Mouse (Mus musculus) MEL (cell line): ENCODE results near the gene Tubgcp3. TPM values are rescaled to one million over a fixed set of nuclear protein-coding genes. Genes with fewer than 3 reads are reported as not detected.
"Not testable (repeated sequence)": the region's sequence is repeated elsewhere in the genome, so short reads cannot be mapped to it uniquely, and the experiment has no call there.

Source experiments
- DNase-seq: peaks from one replicate; pipeline ENCODE4 v3.0.0; 2011; ENCODE audit warnings: low read depth, low spot score
- H3K27ac ChIP-seq: 2 replicates; pipeline ENCODE4 v1.5.1; 2012; ENCODE audit warnings: low read depth, mild to moderate bottlenecking, control low read depth, low read length, moderate library complexity; ENCODE audit not compliant: control insufficient read depth
- H3K27me3 ChIP-seq, 2 experiments: fragments of 150-350 bp in 1 of 2; sonication (generic) in 1 of 2; 2 replicates each; pipeline ENCODE4 v1.6.1; 2012; ENCODE audit warnings: low read length in 2 of 2, mild to moderate bottlenecking in 2 of 2, improper control_type of control experiment in 1 of 2, moderate library complexity in 1 of 2; ENCODE audit not compliant: insufficient read depth in 2 of 2, control insufficient read depth in 1 of 2
- H3K36me3 ChIP-seq, 2 experiments: 2 replicates each; pipeline ENCODE4 v1.6.1; 2012 to 2014; ENCODE audit warnings: low read length in 2 of 2, improper control_type of control experiment in 1 of 2, inconsistent platforms in 1 of 2, mild to moderate bottlenecking in 1 of 2; ENCODE audit not compliant: insufficient read depth in 2 of 2, control insufficient read depth in 1 of 2
- H3K4me1 ChIP-seq, 2 experiments: fragments of 150-350 bp in 1 of 2; sonication (generic) in 1 of 2; 2 replicates each; pipeline ENCODE4 v1.6.1; 2012; ENCODE audit warnings: low read length in 2 of 2, improper control_type of control experiment in 1 of 2, mild to moderate bottlenecking in 1 of 2; ENCODE audit not compliant: insufficient read depth in 2 of 2, control insufficient read depth in 1 of 2
- H3K4me3 ChIP-seq, 2 experiments: fragments of 150-350 bp in 1 of 2; sonication (generic) in 1 of 2; 2 replicates each; pipeline ENCODE4 v1.5.1; 2012; ENCODE audit warnings: low read depth in 2 of 2, low read length in 2 of 2, mild to moderate bottlenecking in 2 of 2, moderate library complexity in 2 of 2, control low read depth in 1 of 2, improper control_type of control experiment in 1 of 2; ENCODE audit not compliant: control insufficient read depth in 1 of 2, insufficient read depth in 1 of 2
- H3K79me2 ChIP-seq: 2 replicates; pipeline ENCODE4 v1.6.1; 2012; ENCODE audit warnings: mild to moderate bottlenecking, low read length, moderate library complexity; ENCODE audit not compliant: control insufficient read depth, poor library complexity, insufficient read depth
- H3K9ac ChIP-seq: 2 replicates; pipeline ENCODE4 v1.6.1; 2012; ENCODE audit warnings: low read depth, mild to moderate bottlenecking, control low read depth, low read length, moderate library complexity; ENCODE audit not compliant: control insufficient read depth, poor library complexity, severe bottlenecking
- H3K9me3 ChIP-seq: fragments of 150-350 bp; sonication (generic); replicated peaks from 2 replicates; pipeline ENCODE4 v1.6.1; 2012; ENCODE audit warnings: mild to moderate bottlenecking, low read length, improper control_type of control experiment, moderate library complexity; ENCODE audit not compliant: insufficient read depth
- CTCF ChIP-seq, 3 experiments: IDR thresholded peaks in 2 of 3; conservative IDR thresholded peaks in 1 of 3; 2 replicates each; pipeline ENCODE4 v1.5.1; 2011 to 2012; ENCODE audit warnings: low read length in 3 of 3, low read depth in 2 of 3, mild to moderate bottlenecking in 2 of 3, improper control_type of control experiment in 1 of 3, inconsistent platforms in 1 of 3, mixed read lengths in 1 of 3, moderate library complexity in 1 of 3; ENCODE audit not compliant: control insufficient read depth in 1 of 3, insufficient read depth in 1 of 3, poor library complexity in 1 of 3, severe bottlenecking in 1 of 3
- E2F4 ChIP-seq: IDR thresholded peaks from 2 replicates; pipeline ENCODE4 v1.6.1; 2011; ENCODE audit warnings: low read depth, low read length, improper control_type of control experiment, borderline replicate concordance
- EP300 ChIP-seq, 2 experiments: IDR thresholded peaks; 2 replicates each; pipeline ENCODE4 v1.6.1; 2011; ENCODE audit warnings: improper control_type of control experiment in 2 of 2, low read length in 2 of 2, low read depth in 1 of 2, mild to moderate bottlenecking in 1 of 2
- ETS1 ChIP-seq: IDR thresholded peaks from 2 replicates; pipeline ENCODE4 v1.6.1; 2012; ENCODE audit warnings: low read depth, mild to moderate bottlenecking, inconsistent platforms, low read length, improper control_type of control experiment, moderate library complexity
- GATA1 ChIP-seq: IDR thresholded peaks from 2 replicates; pipeline ENCODE4 v1.6.1; 2011; ENCODE audit warnings: low read depth, low read length, improper control_type of control experiment
- JUND ChIP-seq: IDR thresholded peaks from 2 replicates; pipeline ENCODE4 v1.6.1; 2011; ENCODE audit warnings: low read depth, mild to moderate bottlenecking, improper control_type of control experiment, low read length
- MAZ ChIP-seq: IDR thresholded peaks from 2 replicates; pipeline ENCODE4 v1.6.1; 2012; ENCODE audit warnings: low read depth, mild to moderate bottlenecking, inconsistent platforms, low read length, improper control_type of control experiment
- MEF2A ChIP-seq: IDR thresholded peaks from 2 replicates; pipeline ENCODE4 v1.6.1; 2014; ENCODE audit warnings: low read depth, mild to moderate bottlenecking, inconsistent platforms, low read length, improper control_type of control experiment; ENCODE audit not compliant: poor library complexity, insufficient replicate concordance, severe bottlenecking; ENCODE audit errors: extremely low read depth
- MXI1 ChIP-seq: IDR thresholded peaks from 2 replicates; pipeline ENCODE4 v1.6.1; 2011; ENCODE audit warnings: mild to moderate bottlenecking, low read depth, low read length, improper control_type of control experiment
- NELFE ChIP-seq: IDR thresholded peaks from 2 replicates; pipeline ENCODE4 v1.6.1; 2011; ENCODE audit warnings: low read depth, low read length, improper control_type of control experiment
- POLR2AphosphoS5 ChIP-seq: IDR thresholded peaks from 2 replicates; pipeline ENCODE4 v1.6.1; 2012; ENCODE audit warnings: low read depth, borderline replicate concordance, mild to moderate bottlenecking, inconsistent platforms, low read length, moderate library complexity, mixed read lengths
- RAD21 ChIP-seq: IDR thresholded peaks from 2 replicates; pipeline ENCODE4 v1.6.1; 2011; ENCODE audit warnings: mild to moderate bottlenecking, low read depth, low read length, improper control_type of control experiment
- RCOR1 ChIP-seq: IDR thresholded peaks from 2 replicates; pipeline ENCODE4 v1.6.1; 2012; ENCODE audit warnings: low read depth, mild to moderate bottlenecking, inconsistent platforms, low read length, improper control_type of control experiment
- SIN3A ChIP-seq: IDR thresholded peaks from 2 replicates; pipeline ENCODE4 v1.6.1; 2012; ENCODE audit warnings: low read length, improper control_type of control experiment, inconsistent platforms
- SMC3 ChIP-seq: IDR thresholded peaks from 2 replicates; pipeline ENCODE4 v1.6.1; 2011; ENCODE audit warnings: low read depth, low read length, improper control_type of control experiment
- TAL1 ChIP-seq: IDR thresholded peaks from 2 replicates; pipeline ENCODE4 v1.6.1; 2012; ENCODE audit warnings: mild to moderate bottlenecking, inconsistent platforms, low read length, moderate library complexity, mixed read lengths
- TCF12 ChIP-seq: IDR thresholded peaks from 2 replicates; pipeline ENCODE4 v1.6.1; 2014; ENCODE audit warnings: low read depth, mild to moderate bottlenecking, inconsistent platforms, low read length, improper control_type of control experiment, moderate library complexity
- ZC3H11A ChIP-seq: IDR thresholded peaks from 2 replicates; pipeline ENCODE4 v1.6.1; 2012; ENCODE audit warnings: low read depth, mild to moderate bottlenecking, inconsistent platforms, low read length, improper control_type of control experiment
- ZMIZ1 ChIP-seq: IDR thresholded peaks from 2 replicates; pipeline ENCODE4 v1.6.1; 2012; ENCODE audit warnings: low read depth, mild to moderate bottlenecking, inconsistent platforms, low read length, improper control_type of control experiment, moderate library complexity
- polyA plus RNA-seq, 2 experiments: library from polyadenylated mRNA; stranded (reverse) in 1 of 2; unstranded in 1 of 2; fragments of >175 nt in 1 of 2; fragments of >200 nt in 1 of 2; gene quantifications; 2 replicates each; pipeline versions ENCODE4 v1.2.1 to v1.2.4; 2012; ENCODE audit warnings: low replicate concordance in 2 of 2, low read depth in 1 of 2; ENCODE audit not compliant: insufficient read length in 2 of 2, insufficient read depth in 1 of 2, missing spikeins in 1 of 2
- total RNA-seq: library from RNA; depleted of rRNA; stranded (reverse); fragments of 300-350 nt; gene quantifications from 2 replicates; pipeline ENCODE4 v1.2.3, GENCODE M21; 2012

Tubgcp3 gene
- total and polyA plus RNA-seq, 3 experiments = 43.6 to 87.7 (median 60.2) TPM

GRCm38 (mm10) chr8:12608810-12609209 is 63.2 kb downstream of the Tubgcp3 start (continued):
- no peak for TF ChIP-seq MEF2A
- TF ChIP-seq, all 39 proteins: peak for 0

DNA sequence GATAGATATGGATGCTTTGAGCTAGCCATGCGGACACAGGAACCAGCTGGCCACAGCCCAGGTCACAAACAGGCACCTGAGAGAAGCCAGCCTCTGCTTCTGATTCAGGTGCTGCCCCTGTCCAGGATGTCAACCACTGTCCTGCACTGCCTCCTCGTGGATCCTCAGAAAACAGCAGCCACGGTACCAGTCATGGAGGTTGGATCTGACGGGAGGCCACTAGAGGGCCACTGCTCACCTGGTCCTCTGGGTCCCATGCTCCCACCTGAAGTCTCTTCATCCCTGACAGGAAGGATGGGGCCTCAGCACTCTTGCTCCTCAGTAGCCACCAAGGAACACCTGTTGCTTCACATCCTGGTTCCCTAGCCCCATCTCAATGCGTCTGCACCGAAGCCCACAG is 64.8 kb downstream of the Tubgcp3 start:
- no peak overlapping the region for H3K4me3 ChIP-seq
- H3K27me3 ChIP-seq = no peaks in the 10 kb centered on the region
- H3K79me2 ChIP-seq = no peaks in the 10 kb centered on the region
- peak; percentile 65 for DNase-seq
- H3K27ac ChIP-seq = no peak overlapping the region
- no peaks in the 10 kb centered on the region for H3K36me3 ChIP-seq
- no peaks in the 10 kb centered on the region for H3K9me3 ChIP-seq
- TF ChIP-seq RAD21 (peak; percentile 86), SMC3 (peak; percentile 87), ZC3H11A (peak; percentile 73), E2F4 (no peak), CTCF (IDR thresholded peaks at IDR 0.05 in 2 of 3, conservative IDR thresholded peaks at IDR 0.05 in 1 of 3; ENCODE audit: control insufficient read depth in 1 of 3, insufficient read depth in 1 of 3, low read depth in 2 of 3, low read length in 3 of 3, poor library complexity in 1 of 3, severe bottlenecking in 1 of 3) (peak in 2 of 3 experiments; percentile 86 to 94)
- H3K9ac ChIP-seq = no peak overlapping the region
- H3K4me1 ChIP-seq = no peaks in the 10 kb centered on the region

DNA sequence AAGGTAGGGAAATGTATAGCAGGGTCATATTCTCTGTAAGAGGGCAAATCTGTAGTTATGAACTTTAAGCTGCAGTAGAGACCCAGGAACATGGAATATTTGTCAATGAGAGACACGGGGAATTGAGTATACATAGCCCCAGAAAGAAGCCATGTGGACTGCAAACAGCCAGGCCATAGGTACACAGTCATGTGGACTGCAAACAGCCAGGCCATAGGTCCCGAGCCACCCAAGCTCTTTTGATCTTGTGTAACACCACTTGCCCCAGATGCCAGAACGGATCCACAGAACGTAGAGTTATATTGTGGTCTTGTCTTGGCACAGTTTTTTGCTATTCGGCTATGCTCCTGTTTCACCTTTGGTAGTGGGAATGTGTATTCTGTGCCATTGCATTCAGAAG is 88.3 kb downstream of the Tubgcp3 start:
- DNase-seq = no peak
- no peaks in the 10 kb centered on the region for H3K9me3 ChIP-seq
- H3K9ac ChIP-seq = no peak overlapping the region
- H3K27ac ChIP-seq = no peak overlapping the region
- no peaks in the 10 kb centered on the region for H3K4me1 ChIP-seq
- no peak overlapping the region for H3K4me3 ChIP-seq
- no peaks in the 10 kb centered on the region for H3K27me3 ChIP-seq
- H3K79me2 ChIP-seq = no peaks in the 10 kb centered on the region
- H3K36me3 ChIP-seq = no peaks in the 10 kb centered on the region
- TF ChIP-seq GATA1 (no peak), POLR2AphosphoS5 (no peak), RCOR1 (no peak), MEF2A (no peak), MXI1 (no peak), SIN3A (no peak), TAL1 (no peak), ETS1 (no peak), NELFE (no peak), JUND (no peak), SMC3 (no peak), EP300 (IDR thresholded peaks at IDR 0.05; ENCODE audit: low read depth in 1 of 2, low read length in 2 of 2) (no peak), TCF12 (no peak), MAZ (no peak), ZC3H11A (no peak), ZMIZ1 (no peak)
- TF ChIP-seq, all 39 proteins: peak for 0

DNA sequence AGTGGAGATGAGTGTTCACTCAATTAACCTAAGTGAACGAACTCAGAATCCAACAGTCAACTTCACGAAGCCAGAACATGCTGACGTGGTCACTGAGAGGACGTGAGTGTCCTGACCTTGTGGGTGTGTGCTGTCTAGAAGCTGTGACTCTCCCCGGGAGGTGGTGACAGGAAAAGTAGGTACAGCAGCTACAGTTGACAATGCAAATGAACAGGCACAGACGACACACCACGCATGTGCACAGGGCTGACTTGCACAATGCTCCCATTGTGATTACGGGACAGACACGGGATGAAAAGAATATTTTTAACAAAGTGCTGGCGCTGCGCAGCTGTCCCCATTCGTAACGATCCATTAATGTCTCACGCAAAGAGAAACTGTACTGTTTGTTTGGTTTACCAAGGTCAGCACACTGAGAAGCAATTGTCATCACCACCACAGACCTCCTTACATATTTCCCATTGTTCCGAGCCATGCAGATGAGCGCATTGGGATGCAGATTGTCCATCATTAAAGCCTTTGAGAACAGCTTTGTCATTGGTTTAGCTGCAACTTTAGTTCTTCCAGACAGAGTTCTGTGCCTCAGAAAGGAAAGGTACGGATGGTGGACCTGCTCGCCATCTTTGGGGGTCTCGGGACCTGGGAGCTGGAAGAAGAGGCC is 92.6 kb downstream of the Tubgcp3 start:
- not testable (repeated sequence) for H3K79me2 ChIP-seq, H3K27me3 ChIP-seq, H3K9me3 ChIP-seq, H3K9ac ChIP-seq, H3K27ac ChIP-seq, H3K4me1 ChIP-seq, H3K4me3 ChIP-seq, H3K36me3 ChIP-seq, DNase-seq
